Mouse (Mus musculus) neutrophil, adult 59 days (primary cell): ENCODE measurements around the gene Sry. TPM values are rescaled to one million over a fixed set of nuclear protein-coding genes. Genes with fewer than 3 reads are reported as not detected.

Experiments used
- total RNA-seq, 2 experiments: library from RNA; stranded (reverse); gene quantifications; 1 replicate in 1 of 2; 2 replicates in 1 of 2; pipeline ENCODE4 v1.2.4; 2023

Sry gene
- total RNA-seq = not detected

GRCm38 (mm10) chrY:2663558-2663957, at the start of gene Sry:
Gene Sry, minus strand, starts transcription at chrY:2663658.

Other genes starting within 250 kb of the Sry start
- not detected for gene H2al2c, start 64.6 kb downstream of the Sry start, total RNA-seq
- not detected for gene H2al2b, start 57.0 kb upstream of the Sry start, total RNA-seq
- gene Gm4064, start 132.5 kb upstream of the Sry start, total RNA-seq = not detected
- gene Rbmy, start 167.0 kb upstream of the Sry start, total RNA-seq = not detected
- not detected for gene Gm10256, start 167.0 kb upstream of the Sry start, total RNA-seq
- gene Gm10352, start 237.3 kb upstream of the Sry start, total RNA-seq = not detected